Mouse (Mus musculus) left cerebral cortex, postnatal 4 days (tissue): Measurements from ENCODE around the gene Kctd4. TPM values are rescaled to one million over a fixed set of nuclear protein-coding genes. Genes with fewer than 3 reads are reported as not detected.

Source experiments
- DNase-seq: peaks from one replicate; pipeline ENCODE4 v3.0.0-alpha.2; 2022
- intact Hi-C: fragments of 180-260 bp; cut with DNase I; formaldehyde crosslinking; loops from one replicate; pipeline ENCODE4 v1.15.1; 2025
- total RNA-seq, 2 experiments: library from RNA; stranded (reverse); gene quantifications; 2 replicates each; pipeline ENCODE4 v1.2.3; 2021

Gene Kctd4
- total RNA-seq, 2 experiments from 2014 or later: 19.2 to 23.4 TPM

DNA sequence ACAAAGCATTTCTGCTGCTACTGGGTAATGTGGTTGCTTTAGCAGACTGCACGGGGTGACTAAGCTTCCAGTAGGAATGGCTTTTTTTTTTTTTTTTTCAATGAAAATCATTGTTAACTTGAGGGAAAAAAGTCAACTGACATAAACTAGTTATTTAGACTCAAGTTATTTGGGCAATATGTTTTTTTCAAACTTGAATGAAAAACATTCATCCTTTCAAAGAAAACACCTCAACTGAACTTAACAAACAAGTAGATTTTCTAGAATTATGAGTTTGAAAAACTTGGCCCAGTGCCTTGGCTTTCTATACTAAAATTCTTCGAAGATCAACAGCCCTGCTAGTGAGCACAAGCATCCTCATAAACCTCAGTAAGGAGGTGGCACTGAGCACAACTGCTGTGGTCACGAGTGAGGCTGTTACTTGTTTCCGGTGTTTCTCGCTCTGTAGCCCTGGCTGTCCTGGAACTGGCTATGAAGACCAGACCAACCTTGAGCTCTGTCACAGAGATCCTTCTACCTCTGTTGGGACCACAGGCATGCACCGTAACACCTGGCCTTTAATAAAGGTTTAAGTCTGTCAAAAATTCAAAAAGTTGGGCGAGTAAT is 32.2 kb downstream of the Kctd4 start:
- intact Hi-C loops: no loop called here

DNA sequence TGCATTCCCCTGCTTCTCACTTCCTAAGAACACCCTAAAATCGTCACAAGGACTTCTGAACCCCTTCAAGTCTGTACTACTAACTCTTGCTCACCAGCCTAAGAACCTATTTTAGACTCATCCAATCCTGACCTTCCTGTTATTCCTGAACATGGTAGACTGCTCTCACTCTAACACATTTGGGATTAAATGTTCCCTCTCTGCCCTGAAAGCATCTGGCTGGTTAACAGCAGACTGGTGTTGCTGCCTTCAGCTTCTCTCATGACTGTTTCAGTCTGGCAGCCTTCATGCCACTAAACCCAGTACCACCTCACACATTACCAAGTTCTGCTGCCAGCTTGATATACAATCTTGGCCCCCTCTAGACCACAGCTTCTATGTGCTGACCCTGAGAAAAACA is 34.4 kb downstream of the Kctd4 start:
- DNase-seq: no peak
- intact Hi-C loops: no loop called here

More for the DNA sequence above, 32.2 kb downstream of the Kctd4 start:
- no peak for DNase-seq

DNA sequence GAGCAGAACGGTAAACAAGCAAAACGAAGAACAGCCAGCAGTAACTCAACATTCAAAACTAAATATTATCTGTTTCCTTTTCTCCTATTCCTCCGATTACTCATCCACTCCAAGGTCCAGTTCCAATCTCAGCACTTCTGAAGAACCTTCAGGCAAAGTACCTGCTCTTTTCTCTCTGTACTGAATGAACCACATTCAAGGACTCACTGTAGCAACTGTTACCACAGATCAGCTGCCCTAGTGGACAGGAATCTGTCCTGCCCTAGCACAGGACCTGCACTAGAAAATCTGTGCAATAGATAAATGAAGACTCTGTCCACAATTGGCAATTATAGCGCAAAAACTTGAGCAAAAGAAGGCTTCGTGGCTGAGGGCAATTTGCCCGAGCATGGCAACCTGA is 36.1 kb downstream of the Kctd4 start:
- DNase-seq: no peak
- intact Hi-C loops: no loop called here

DNA sequence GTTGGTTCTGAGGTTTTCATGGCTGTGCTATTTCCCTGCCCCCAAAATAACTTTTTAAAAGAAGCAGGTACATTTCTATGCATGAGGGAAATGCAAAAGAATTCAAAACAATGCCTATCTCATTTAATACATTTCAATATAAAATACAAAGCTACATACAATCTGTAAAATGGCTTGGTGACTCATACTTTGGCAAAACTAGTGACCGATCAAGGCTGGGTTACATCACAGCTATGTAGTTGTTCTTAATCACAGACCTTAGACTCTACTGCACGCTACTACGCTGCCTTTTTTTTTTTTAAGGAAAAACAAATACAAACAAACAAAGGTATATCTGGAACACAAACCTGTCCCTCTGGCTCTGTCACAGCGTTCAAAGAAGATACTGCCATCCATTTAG is 37.6 kb downstream of the Kctd4 start:
- intact Hi-C loops: no loop called here
- no peak for DNase-seq

DNA sequence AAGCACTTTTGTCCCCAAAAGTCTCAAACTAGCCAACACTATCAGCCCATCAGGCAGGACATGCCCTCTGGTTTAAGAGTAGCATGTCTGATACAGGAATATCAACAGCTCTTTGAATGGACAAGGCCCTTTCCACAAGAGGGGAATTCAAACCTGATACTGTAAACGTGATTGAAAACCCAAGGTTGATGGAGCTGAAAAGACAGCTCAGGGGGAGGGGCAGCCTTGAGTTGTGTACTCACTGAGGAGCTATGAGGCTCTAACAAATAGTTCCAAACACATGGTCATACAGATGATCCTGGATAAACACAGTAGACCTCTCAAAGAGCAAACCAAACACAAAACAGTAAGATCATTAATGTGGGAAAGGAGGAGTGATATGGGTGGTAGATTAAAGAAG is 43.3 kb downstream of the Kctd4 start:
- intact Hi-C loops: no loop called here
- no peak for DNase-seq

DNA sequence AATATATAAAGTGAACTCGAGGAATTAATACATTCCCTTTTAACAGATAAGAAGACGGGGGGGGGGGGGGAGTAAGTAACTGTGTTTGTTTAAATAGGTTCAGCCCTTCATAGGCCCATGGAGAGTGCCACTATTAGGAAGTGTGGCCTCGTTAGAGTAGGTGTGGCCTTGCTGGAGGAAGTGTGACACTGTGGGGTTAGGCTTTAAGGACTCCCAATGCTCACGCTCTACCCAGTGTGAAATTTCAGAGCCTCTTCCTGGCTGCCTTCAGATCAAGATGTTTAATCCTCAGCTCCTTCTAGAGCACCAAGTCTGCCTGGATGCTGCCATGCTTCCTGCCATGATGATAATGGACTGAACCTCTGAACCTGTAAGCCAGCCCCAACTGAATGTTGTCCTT is 47.0 kb downstream of the Kctd4 start:
- intact Hi-C loops: no loop called here
- DNase-seq: no peak

DNA sequence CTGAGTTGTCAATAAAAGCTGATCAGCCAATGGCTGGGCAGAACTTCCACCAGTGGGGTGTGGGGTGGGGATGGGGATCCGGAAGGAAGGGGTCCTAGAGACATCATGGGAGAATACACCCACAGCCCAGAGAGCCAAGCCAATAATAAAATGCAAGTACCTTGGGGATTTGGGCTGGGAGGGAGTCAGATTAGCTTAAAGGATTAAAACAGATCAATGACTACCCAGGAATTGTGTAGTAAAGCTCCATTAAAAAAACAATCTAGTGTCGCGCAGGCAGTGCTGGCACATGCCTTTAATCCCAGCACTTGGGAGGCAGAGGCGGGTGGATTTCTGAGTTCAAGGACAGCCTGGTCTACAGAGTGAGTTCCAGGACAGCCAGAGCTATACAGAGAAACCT is 50.2 kb downstream of the Kctd4 start:
- intact Hi-C loops: no loop called here
- DNase-seq: no peak

DNA sequence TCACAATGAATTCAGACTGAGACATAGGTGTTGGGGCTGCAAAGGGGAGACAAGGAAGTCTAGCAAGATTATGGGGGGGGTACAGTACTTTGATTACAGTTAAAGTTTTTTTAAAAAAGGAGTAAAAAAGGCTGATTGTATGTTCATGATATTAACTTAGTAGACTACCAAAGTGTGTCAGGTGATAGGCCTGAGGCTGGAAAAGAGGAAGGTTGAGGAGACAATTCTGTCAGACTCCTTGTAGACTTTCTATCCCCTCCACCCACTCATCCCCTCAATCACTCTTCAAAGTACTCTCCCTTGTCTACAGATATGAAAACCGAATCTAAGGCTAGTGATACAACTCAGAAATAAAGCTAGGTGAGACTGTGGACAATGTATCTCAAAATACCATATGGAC is 53.4 kb downstream of the Kctd4 start:
- intact Hi-C loops: no loop called here
- DNase-seq: no peak

DNA sequence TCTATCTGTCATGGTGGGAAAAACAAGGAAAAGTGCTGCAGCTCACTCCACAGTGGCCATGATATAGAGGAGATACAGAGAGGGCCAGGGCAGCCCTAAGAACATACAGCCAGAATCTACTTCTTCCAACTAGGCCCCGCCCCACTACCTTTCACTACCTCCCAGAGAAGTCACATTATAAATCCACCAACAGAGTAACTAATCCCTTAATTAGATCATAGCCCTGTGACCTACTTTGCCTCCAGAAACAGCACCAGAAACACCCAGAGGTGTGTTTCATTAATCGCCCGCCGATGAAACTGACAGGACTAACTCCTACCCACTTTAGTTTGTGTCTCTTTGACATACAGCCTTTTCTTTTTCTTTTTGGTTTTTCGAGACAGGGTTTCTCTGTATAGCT is 54.4 kb downstream of the Kctd4 start:
- intact Hi-C loops: no loop called here
- DNase-seq: no peak

DNA sequence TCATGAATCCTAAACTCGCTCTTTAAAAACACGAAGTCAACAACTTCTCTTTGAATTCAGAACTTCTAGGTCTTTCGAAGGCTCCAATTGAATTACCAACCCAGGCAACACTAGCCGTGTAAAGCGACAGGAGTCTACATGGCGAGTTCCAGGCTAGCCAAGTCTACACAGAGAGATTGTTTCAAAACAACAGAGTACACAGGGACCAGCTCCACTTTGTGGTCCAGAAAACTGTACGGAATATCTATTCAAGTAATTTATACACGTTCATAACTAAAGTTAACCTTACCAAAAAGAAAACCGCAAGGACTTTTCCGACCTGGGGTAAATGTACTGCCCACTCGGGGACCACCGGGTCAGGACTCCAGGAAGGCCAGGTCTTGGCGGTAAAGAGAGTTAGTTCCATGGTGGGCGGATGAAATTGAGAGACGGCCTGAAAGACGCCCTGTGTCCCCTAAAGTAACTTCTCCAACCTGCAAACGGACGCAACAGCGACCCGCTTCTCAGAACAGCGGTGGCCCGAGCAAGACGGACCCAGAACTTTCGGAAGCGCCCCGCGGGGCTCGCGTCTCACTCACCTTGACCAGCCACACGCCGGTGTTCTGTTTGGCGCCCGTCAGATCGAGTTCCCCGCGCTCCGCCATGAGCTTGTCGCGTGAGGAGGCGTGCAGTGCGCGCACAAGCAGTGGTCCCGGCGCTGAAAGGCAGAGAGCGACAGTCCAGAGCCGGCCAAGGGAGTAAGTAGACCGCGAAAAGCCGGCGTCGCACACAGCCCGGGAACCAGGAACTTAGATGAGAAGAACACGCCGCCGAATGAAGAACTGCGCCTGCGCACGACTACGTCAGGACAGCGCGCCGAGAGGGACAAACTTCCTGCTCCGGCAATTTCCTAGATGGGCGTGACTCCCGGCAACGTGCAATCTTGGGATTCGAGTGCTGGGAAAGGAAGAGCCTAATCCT is 55.6 kb downstream of the Kctd4 start, which contains the start of gene Gtf2f2:
TSS of gene Gtf2f2 (minus strand) at position 764 of the 960 bp plus-strand sequence.
- DNase-seq: peak; percentile 95
- intact Hi-C loops: no loop called here

DNA sequence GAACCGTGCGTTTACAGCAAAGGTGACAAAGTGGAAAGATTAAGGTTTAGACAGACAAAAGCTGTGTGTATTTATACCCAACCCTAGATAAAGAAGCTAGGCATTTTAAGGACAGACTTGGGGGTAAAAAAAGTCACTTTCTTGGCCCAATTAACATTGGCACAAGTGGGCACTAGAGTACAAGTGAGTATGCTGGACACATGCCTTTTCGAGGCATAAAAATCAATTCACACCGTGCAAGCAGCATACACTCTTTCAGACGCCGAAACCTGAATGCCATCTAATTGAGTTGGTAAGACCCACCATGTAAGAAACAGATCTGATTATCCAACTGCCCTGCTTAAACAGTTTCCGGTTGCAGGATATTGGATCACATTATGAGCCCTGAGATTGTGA is 56.3 kb downstream of the Kctd4 start:
- intact Hi-C loops: no loop called here
- DNase-seq: no peak

DNA sequence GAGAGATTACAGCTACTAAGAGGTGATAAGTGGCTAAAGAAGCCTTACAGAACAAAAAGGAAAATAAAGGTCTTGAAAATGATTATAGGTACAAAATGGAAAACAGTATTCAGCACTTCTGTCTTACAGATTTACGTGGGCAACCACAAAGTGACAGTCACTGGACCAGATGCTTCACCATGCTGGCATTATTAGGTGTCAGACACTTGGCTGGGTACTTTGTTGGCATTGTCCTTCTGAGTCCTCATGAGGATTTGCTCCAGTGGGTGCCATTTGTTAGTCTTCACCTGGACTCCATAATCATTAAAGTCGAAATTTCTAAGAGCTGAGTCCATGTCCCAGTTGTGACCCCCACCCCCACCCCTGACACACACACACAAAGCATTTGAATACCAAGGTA is 59.5 kb downstream of the Kctd4 start:
- intact Hi-C loops: no loop called here

More for the DNA sequence above, 59.5 kb downstream of the Kctd4 start:
- DNase-seq: no peak

Other genes with a start within 250 kb of the Kctd4 start
- gene Cog3, start 200.5 kb upstream of the Kctd4 start, total RNA-seq: 10 to 100 TPM; 24.3 to 24.5 TPM
- 10 to 100 TPM; 19.4 to 23.9 TPM for gene Slc25a30, start 168.0 kb upstream of the Kctd4 start, total RNA-seq
- 1,000 to 10,000 TPM; 1,734 to 1,903 TPM for gene Tpt1, start 109.9 kb upstream of the Kctd4 start, total RNA-seq
- gene Gtf2f2, start 55.9 kb downstream of the Kctd4 start, total RNA-seq: 10 to 100 TPM; 33.8 to 38.3 TPM
- gene Gpalpp1, start 155.8 kb downstream of the Kctd4 start, total RNA-seq: 10 to 100 TPM; 20.3 to 21.1 TPM
- 10 to 100 TPM; 10.0 to 11.6 TPM for gene Nufip1, start 155.9 kb downstream of the Kctd4 start, total RNA-seq